Mouse (Mus musculus): ENCODE data around the gene Gm6588.
"Not testable (repeated sequence)": the region's sequence is repeated elsewhere in the genome, so short reads cannot be mapped to it uniquely, and the experiment has no call there.

Gm6588 gene

DNA sequence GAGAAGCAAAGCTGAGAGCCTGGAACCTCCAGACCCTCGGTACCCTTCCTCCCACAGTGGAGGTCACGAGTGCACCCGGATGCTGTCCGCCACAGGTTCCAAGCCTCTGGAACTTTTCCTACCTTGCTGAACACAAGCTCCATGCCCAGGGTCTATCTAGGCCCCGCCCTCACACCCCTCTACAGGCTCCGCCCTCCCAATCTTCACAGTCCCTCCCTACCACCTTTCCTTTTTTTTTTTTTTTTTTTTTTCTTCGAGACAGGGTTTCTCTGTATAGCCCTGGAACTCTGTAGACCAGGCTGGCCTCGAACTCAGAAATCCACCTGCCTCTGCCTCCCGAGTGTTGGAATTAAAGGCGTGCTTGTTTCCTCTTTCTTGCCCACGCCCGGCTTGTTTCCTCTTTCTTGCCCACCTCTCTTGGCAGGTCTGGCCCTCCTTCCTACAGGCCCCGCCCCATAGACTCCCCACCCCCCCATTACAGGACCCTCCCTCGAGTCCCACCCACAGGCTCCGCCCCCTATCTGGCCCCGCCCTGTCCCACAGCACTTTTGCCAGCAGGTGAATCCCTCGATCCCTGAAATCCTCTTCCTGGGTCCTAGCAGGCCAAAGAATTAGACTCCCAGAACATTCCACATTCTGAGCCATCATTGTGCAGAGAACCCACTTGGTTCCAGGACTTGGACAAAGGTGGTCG, at the start of gene Gm6588:
Gm6588 (plus strand) TSS at position 680 of the 694 bp plus-strand sequence.
- DNase-seq = no peak

DNA sequence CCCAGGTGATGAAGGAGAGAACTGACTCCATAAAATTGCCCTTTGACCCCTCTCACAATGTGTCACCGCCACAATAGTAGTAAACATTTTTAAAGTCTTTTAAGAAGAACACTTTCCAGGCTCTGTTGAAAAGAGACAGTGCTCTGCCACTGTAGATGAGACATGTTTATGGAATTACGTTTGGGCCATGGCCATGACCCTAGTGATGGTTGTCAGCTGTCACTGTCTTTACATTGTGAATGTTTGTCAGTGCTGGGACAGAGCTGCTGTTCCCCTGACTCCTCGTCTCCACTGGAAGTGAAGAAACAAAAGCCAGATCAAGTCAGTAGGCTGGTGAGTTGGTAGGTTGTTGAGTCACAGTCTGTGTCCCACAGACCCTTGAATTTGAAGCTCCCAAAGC, 46.8 kb upstream of the Gm6588 start:
- DNase-seq = no peak

DNA sequence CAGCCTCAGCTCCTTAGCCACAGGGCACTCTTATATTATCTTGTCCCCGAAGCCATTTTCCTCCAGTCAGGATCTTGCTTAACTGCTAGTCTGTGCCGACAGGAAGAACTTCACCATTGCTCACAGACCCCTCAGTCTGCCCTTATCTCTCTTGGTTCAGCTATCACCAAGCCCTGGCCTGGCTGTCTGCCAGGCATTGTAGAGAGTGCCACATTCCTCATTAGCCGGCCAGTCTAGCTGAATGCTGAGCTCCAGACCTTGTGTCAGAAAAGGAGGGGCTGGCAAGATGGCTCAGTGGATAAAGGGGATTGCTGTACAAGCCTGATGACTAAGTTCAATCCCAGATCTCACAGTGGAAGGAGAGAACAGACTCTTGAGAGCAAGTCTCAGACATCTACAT, 43.2 kb upstream of the Gm6588 start:
- DNase-seq = no peak

DNA sequence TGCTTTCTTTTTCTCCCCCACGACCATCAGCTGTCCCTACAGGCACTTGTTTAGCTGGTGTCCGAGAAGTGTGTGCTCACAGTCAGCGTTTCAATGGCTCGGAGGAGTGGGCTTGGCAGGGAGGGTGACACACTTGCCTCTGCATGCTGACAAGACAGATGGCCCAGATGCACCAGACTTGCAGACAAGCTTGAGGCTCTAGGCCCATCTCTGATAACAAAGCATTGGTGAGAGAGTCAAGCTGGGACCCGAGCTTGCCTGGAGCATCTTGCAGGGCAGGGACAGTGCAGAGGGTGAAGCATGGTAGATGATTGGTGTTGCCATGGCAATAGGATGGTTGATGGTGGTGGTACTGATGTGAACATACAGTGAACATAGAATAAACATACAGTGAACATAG, 40.0 kb upstream of the Gm6588 start:
- DNase-seq = no peak

DNA sequence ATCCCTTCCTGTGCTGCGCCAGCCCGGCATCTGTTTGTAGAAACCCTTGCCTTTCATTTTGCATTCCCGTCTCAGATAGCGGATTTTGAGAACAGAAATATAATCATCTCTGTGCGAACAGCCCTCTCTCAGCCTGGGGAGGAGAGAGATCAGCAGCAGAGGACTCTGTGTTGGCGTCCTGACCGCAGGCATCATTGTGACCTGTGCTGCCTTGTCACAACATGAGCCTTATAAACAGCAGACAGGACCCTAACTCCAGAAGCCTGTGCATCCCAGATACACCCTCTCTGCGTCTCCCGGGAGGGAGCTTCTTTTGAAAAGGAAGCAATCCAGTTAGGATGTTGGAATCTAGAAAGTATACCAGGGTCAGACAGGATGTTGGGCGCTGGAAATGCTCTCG, 38.2 kb upstream of the Gm6588 start:
- no peak for DNase-seq

DNA sequence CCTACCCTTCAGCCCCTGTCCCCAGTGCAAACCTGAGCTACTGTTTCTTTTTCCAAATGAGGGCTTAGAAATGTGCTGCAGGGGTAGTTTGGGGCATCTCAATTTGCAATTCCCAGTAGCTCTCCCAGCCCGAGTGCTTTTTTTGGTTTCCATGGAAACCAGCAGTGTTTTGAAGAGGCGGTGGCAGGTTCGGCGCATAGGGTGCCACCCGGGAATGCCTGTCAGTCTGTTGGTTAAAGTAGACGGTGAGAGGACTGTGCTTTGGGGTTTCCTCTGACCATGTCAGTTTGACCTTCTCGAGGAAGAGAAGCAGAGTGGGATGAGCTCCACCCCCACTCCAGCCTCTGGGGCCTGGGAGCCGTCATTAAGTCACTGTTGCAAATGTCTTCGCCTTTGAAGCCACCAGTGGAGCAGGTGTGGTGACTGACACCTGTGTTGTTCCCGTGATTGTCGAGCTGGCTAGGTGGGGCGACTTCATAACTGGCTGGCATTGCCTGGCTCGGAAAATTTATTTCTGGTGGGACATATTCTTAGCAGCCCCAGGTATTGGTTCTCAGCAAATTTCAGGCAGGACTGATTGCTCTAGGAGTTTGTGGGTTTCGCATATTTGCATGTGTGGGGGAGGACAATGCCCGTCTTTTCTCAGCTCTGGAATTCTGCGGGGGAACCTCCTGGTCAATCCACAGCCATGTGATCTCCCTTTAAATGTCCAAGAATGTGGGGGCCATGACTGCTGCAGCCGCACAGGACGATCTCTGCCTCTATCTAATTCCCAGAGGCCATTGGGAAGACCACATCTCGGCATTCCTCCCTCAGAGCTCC, 37.5 kb upstream of the Gm6588 start:
- DNase-seq = no peak

DNA sequence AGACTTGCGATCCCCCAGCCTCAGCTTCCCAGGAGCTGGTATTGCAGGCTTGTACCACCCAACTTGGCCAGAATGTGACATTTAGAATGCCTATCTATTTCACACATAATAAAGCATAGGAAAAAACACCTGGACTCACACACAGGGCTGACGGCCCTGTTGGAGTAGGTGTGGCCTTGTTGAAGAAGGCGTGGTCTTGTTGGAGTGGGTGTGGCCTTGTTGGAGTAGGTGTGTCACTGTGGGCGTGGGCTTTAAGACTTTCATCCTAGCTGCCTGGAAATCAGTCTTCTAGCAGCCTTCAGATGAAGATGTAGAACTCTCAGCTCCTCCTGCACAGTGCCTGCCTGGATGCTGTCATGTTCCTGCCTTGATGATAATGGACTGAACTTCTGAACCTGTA, 36.4 kb upstream of the Gm6588 start:
- DNase-seq = not testable (repeated sequence)

DNA sequence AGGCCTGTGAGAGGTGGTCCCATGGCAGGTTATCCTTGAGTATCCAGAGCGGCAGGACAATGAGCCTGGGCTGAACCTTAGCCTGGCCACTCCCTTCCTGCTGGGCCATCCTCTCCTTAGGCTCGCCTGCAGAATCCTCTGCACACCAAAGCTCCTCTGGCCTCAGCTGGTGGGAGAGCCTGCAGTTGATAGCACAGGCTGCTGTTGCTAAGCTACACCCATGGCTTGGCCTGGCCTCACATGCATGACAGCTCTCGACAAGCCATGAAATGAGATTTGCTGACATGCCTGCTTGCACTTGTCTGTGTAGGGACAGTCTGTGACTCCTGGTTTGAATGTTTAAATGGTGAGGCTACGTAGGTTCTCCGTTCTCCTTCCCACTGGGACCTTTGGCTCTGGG, 32.6 kb upstream of the Gm6588 start:
- no peak for DNase-seq

DNA sequence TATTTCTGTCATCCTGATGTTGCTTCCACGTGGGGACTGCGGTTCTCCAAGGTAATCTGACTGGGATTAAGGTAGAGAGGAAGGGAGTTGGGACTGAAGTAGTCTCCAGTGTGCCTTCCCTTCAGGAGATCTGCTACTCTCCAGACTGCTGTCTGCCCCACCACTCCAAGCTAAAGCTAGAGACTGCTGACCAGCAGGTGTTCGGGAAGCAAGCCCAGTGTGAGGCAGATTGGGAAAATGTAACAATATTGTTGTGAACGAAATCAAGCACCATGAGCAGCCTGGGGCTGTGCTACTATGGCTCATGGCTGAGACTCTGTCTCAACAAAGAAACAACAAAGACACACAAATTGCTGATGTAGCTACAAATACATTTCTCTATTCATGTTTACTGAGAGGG, 31.2 kb upstream of the Gm6588 start:
- DNase-seq = no peak

DNA sequence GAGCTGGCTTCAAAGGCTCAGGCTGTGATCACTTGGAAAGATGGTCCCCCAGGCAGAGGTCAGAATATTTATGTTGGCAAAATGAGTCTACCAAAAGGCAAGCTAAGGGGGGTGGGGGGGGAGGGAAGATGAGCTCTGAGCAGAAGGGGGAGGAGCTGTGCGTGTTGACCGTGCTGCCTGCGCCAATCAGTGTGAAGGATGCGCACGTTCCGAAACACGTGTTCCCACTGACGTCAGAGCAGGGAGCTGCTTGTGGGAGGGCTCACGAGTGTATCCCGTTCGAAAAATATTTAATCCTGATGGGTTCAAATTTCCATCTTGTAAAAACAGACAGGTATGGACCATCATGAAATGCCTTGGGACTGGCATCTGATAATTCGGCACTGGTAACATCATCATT, 29.7 kb upstream of the Gm6588 start:
- DNase-seq = no peak

DNA sequence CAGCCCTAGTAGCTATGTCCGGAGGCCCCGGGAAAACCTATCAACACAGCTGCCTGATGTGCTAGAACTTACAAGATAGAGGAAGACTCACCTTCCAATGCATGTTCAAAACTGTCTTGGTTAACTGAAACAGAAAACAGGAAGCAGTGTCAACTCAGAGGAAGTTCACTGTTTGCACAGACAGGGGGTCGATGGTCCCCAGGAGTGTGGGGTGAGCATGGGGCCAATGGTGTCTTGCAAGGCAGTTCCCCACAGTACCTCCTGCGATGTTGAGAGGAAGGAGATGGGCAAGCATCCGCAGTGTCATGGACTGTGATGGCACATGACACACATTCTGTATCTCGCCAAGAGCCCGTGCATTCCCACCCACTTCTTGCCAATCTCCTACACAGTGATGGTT, 22.6 kb upstream of the Gm6588 start:
- DNase-seq = peak in 1 of 2 experiments; percentile 2

DNA sequence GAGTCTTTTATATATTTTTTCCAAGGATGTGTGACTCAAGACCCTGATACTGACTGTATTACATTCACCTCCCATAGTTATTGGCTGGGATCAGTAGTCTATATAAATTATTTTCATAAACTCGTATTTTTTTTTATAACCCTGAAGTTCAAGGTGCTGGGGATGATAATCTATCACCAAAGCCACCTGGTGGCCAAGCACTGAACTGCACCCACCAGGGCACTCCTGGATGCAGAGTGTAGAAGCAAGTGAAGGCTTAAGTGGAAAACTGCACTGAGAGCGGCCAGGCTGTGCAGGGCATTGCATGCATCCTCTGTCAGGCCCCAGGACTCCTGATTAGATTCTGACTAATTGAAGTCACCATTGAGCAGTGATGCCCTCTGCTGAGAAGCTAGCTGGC, 21.9 kb upstream of the Gm6588 start:
- peak; percentile 12 to 65 for DNase-seq

DNA sequence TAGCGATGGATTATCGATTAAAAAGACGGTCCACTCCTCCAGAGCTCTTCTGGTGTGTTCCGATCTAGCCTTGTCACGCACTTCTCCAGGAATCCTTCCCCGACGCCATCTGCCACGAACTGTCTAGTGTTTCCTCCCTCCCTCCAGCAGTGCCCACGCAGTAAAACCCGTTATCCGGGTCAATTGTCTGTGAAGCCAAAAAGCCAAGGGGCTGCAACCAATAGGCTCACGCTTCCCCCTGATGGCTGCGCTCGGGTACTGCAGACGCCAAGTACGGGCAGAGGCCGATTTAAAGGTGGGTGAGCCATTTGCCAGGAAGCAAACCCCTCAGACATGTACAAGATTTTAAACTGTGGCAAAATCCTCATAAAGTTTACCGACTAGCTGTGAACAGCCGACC, 20.3 kb upstream of the Gm6588 start:
- peak; percentile 24 to 59 for DNase-seq

DNA sequence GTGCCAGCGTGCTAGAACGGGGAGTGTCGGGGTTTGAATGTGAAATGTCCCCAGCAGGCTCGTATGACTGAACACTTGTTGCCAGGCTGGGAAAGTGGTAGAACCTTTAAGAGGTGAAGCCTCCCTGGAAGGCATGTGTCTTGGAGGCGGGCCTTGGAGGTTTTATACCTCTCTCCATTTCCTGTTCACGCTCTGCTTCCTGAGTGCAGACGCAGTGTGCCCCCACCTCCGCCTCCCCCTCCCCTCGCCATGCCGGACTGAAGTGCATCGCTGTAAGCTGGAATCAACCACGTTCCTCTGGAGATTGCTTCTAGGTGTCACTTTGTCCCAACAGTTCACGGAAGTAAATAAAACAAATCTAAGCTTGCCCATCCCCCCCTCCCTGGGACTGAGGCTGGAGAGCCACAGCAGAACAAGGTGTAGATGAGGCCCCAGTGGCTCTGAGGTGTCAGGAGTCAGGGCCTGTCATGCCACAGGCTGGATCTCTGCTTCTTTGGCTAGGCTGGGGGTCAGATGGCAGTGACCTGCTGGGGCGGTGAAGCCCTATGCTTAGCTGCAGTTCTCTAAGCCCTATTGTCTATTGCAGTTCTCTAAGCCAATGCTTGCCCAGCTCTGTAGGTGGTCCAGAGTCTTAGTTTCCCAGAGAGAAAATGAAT, 18.0 kb upstream of the Gm6588 start:
- DNase-seq = peak in 1 of 2 experiments; percentile 3

DNA sequence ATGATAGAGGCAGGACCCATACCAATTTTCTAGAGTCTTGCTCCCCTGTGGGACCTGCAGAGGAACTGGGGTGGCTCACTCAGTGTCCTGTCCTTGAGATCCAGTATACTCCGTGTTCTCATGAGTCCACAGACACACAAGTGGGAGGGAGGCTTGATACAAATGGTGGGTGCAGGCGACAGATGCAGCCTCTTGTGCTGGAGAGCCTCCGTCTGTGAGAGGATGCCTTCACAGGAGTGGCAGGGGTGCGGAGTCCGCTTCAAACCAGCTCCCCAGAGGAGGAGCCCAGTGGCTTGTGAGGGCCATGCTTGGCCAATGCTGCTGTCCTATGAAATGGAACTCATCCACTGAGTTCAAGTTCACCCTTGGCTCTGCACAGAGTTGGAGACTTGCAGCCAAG, 17.2 kb upstream of the Gm6588 start:
- no peak for DNase-seq

DNA sequence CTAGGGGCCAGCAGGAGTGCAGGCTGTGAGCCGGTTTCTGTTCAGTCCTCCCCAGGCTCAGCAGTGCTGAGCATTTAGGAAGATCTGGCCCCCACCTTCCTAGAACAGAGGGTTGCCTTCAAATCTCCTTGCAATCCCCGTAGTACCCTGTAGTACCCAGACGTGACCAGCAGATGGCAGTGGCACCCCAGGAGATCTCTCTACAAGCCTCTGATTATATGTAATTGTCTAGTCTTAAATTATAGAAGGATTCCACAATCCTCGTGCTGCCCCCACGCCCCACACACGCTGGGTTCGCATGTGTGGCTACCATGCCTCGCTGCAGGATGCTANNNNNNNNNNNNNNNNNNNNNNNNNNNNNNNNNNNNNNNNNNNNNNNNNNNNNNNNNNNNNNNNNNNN, 16.2 kb upstream of the Gm6588 start:
- DNase-seq = peak; percentile 34 to 75

DNA sequence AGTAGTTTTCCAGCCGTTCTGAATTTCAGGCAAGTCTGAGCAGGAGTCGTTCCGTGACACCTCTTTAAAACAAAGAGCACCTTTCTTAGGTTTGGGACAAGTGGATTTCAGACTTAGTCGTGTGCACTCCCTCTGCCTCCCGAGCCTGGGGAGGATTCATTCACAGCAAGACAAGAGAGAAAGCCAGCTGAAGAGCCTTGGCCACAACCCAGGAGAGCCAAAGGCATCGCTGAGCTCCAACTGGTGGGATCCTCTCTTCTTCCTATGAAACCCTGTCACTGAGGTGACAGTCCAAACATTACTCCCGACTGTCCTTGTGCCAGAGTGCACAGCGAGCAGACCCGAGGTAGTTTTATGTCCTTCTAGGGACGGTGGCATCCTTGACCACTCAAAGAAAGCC, 10.7 kb upstream of the Gm6588 start:
- no peak for DNase-seq

DNA sequence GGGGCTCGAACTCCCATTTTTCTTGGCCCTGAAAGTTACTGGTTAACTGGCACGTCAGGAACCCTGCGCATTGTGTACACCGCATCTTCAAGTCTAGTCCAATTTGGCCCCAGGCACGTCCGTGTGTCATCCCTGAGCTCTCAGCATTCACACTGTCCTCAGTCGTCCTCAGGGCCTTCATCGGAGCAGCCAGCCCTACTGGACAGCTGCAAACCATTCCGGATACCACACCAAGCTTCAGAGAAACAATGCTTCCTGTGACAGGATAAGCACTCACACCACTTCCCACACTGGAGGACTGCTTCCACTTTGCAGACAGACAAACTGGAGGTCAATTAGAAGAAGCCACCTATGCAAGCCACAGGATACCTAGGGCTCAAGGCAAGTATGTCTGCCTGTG, 3.9 kb downstream of the Gm6588 start:
- DNase-seq = no peak

DNA sequence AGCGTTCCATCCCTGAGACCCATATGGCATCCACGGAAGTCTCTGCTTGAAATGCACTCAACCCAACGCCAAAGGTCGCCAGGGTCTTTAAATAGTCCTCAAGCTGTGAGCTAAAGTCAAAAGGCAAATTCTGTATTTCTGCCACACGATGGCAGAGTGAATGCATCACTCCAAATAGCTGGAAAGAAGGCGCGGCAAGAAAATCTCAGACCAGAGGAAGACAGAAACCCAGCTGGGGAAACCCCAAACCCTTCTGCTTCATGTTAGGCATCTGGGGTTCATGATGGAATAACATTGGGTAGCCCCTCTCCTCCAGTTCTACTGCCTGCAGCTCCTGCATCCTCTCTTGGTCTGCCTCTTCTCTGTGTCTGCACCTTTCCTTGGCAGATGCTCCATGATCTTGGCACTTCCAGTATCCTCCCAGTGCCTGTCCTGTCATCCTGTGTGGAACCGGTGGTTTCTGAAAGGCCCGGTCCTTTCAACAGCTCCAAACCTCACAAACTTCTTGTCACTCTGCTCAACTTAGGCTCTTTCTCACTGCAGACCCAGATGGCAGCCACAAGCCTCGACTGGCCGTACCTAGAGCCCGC, 5.8 kb downstream of the Gm6588 start:
- DNase-seq = no peak

DNA sequence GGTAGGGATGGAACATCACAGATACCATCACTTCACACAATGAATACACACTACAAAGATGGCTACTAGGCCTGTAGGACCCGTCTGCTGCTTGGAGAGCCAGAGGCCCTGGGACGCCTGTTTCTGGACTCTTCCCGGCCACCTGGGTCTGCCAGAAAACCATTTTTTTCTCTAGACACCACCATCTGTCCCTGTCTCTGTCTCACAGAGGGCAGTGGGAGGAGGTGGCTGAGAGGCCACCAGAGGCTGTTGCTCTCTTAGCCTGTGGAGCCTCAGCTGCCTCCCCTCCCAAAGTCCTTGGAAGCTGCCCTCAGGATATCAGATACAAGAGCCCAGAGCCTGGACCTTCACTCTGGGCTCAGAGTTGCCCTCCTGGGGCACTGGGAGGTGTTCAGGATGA, 10.7 kb downstream of the Gm6588 start:
- no peak for DNase-seq

DNA sequence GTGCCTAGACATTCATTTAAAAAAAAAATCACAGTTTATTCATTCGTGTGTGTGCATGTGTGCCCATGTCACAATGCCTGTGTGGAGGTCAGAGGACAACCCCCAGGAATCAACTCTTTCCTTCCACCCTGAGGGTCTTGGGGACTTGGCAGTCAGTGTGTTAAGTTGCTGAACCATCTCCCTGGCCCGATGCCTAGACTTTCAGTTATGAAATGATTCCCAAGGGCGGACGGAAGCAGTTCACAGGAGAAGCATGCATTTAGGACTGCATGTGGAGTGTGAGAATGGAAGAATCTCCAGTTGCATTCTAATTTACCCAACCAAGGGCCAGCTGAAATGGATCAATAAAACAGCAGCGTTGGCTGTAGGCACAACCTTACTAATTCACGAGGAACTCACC, 17.1 kb downstream of the Gm6588 start:
- DNase-seq = no peak

DNA sequence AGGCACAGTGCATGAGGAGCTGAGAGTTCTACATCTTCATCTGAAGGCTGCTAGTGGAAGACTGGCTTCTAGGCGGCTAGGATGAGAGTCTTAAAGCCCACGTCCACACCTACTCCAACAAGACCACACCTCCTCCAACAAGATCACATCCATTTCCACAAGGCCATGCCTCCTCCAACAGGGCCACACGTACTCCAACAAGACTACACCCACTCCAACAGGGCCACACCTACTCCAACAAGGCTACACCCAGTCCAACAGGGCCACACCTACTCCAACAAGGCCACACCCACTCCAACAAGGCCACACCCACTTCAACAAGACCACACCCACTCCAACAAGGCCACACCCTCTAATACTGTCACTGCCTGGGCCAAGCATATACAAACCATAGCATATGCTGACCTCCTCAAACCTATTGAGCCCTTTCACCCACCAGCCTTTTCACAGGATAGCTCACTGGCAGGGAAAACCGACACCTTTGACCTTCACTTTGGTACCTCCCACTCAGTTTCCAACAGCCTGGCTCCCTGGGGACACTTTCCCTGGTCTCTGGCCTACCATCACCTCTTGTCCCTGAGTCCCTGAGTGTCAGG, 19.9 kb downstream of the Gm6588 start:
- no peak for DNase-seq

DNA sequence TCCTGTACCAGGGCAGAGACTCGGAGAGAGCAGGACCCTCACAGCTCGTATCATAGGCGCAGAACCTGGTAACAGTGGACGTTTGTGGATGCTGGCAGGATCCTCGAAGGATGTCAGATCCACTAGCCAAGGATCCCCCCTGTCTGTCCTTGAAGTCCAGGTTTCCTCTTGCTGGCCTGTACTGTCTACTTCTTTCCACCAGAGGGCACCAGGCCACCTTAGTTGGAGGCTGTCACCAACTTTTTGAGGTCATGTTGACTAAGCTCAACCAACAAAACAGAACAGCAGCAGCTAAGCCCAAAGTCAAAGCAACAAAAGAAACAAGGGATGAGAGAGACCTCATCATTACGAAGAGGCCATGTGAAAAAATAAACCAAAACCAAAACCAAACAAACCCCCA, 20.9 kb downstream of the Gm6588 start:
- peak in 1 of 2 experiments; percentile 8 for DNase-seq

Data from spleen, adult 18-20 months (tissue).